Mouse (Mus musculus) megakaryocyte-erythroid progenitor cell, adult 5 weeks (primary cell): ENCODE data around the gene Tm9sf3. TPM values are rescaled to one million over a fixed set of nuclear protein-coding genes. Genes with fewer than 3 reads are reported as not detected.

Experiments
- polyA plus RNA-seq: library from polyadenylated mRNA; stranded (reverse); fragments of >175 nt; gene quantifications from 2 replicates; pipeline ENCODE4 v1.2.3, GENCODE M21; 2012

The Tm9sf3 gene
- 42.5 and 42.8 TPM in 2 replicates for polyA plus RNA-seq

GRCm38 (mm10) chr19:41263630-41264295 lies at the start of gene Tm9sf3:
Tm9sf3 (minus strand) TSS chr19:41263997.

DNA sequence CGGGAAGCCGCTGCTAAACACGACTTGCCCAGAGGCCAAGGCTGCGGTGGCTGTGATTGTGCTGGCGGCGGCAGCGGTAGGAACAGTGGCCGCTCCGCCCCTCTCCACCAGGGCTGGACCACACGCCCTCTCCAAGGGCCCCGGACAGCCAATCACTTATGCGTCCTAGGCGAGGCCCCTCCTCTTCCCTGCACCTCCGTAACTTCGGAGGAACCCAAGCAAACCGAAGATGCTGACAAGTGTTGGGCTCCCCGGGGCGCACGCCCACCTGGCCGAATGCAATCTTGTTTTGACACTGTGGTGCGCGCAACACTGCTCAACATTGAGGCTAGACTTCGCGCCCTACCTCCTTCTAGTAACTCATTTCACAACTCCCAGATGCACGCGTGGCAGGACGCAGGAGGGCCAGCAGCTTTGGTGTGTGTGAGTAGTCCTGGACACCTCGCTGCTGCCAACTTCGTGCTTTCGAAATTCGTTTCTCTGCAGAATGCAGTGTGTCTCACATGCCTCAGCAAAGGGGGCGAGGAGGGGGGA lies 56.9 kb downstream of the Tm9sf3 start, which contains the start of gene Tll2:
Tll2 (minus strand) TSS at position 25 of the 534 bp plus-strand sequence.

Other genes starting within 250 kb of the Tm9sf3 start
- gene Dntt, start 234.7 kb downstream of the Tm9sf3 start, polyA plus RNA-seq, result 3.9 and 9.0 TPM in 2 replicates
- not detected in 2 replicates for gene Opalin, start 186.9 kb downstream of the Tm9sf3 start, polyA plus RNA-seq
- gene Tll2, start 57.2 kb downstream of the Tm9sf3 start, polyA plus RNA-seq, result not detected in 2 replicates
- 19.0 and 23.9 TPM in 2 replicates for gene Pik3ap1, start 121.1 kb upstream of the Tm9sf3 start, polyA plus RNA-seq
- gene Lcor, start 218.6 kb upstream of the Tm9sf3 start, polyA plus RNA-seq, result 3.0 and 4.4 TPM in 2 replicates